Mouse (Mus musculus) left cerebral cortex, postnatal 4 days (tissue): ENCODE results near the gene Lrp3. TPM values are rescaled to one million over a fixed set of nuclear protein-coding genes. Genes with fewer than 3 reads are reported as not detected.
"Not testable (repeated sequence)": the region's sequence is repeated elsewhere in the genome, so short reads cannot be mapped to it uniquely, and the experiment has no call there.

Source experiments
- DNase-seq: peaks from one replicate; pipeline ENCODE4 v3.0.0-alpha.2; 2022
- intact Hi-C: fragments of 180-260 bp; cut with DNase I; formaldehyde crosslinking; loops from one replicate; pipeline ENCODE4 v1.15.1; 2025
- total RNA-seq, 2 experiments: library from RNA; stranded (reverse); gene quantifications; 2 replicates each; pipeline ENCODE4 v1.2.3; 2021

Lrp3 gene
- 100 to 1,000 TPM; 102 to 107 TPM for total RNA-seq

GRCm38 (mm10) chr7:35215225-35215624 is at the start of gene Lrp3:
Gene Lrp3, minus strand, starts transcription at chr7:35215498.
- intact Hi-C loops = no loop called here
- DNase-seq = peak; percentile 68

GRCm38 (mm10) chr7:35264746-35265145 is 49.4 kb upstream of the Lrp3 start:
- intact Hi-C loops = loop anchor here (10.0 kb wide), 2 partner anchors 230 to 590 kb away; no protein-coding TSS in a partner anchor
- peak; percentile 46 for DNase-seq

- intact Hi-C loops = loop anchor here (10.0 kb wide), 2 partner anchors 229 to 589 kb away; no protein-coding TSS in a partner anchor
- DNase-seq = no peak
These were observed 48.5 kb upstream of the Lrp3 start for GRCm38 (mm10) chr7:35263595-35264489.

- intact Hi-C loops = loop anchor here (10.0 kb wide), 1 partner anchor 75 kb away; the partner anchor contains the start of gene Slc7a10
- no peak for DNase-seq
These were observed 44.1 kb upstream of the Lrp3 start for GRCm38 (mm10) chr7:35259384-35259783.

- intact Hi-C loops = loop anchor here (10.0 kb wide), 1 partner anchor 73 kb away; the partner anchor contains the start of gene Slc7a10
- DNase-seq = peak; percentile 40
These were observed 43.0 kb upstream of the Lrp3 start for GRCm38 (mm10) chr7:35258294-35258693.

- DNase-seq = peak; percentile 30
- intact Hi-C loops = loop anchor here (10.0 kb wide), 1 partner anchor 67 kb away; the partner anchor contains the start of gene Slc7a10
These were observed 36.8 kb upstream of the Lrp3 start for GRCm38 (mm10) chr7:35252041-35252558.

- DNase-seq, intact Hi-C loops: not testable (repeated sequence)
These were observed 22.6 kb upstream of the Lrp3 start for GRCm38 (mm10) chr7:35237935-35238334.

GRCm38 (mm10) chr7:35235308-35235707 is 20.0 kb upstream of the Lrp3 start:
- peak; percentile 59 for DNase-seq
- intact Hi-C loops = no loop called here

GRCm38 (mm10) chr7:35234361-35235245 is 19.3 kb upstream of the Lrp3 start:
- intact Hi-C loops = no loop called here
- peak; percentile 97 for DNase-seq

- intact Hi-C loops = no loop called here
- DNase-seq = no peak
These were observed 18.6 kb upstream of the Lrp3 start for GRCm38 (mm10) chr7:35233861-35234260.

GRCm38 (mm10) chr7:35232796-35233455 is 17.6 kb upstream of the Lrp3 start:
- intact Hi-C loops = no loop called here
- no peak for DNase-seq

- intact Hi-C loops = no loop called here
- no peak for DNase-seq
These were observed 15.0 kb upstream of the Lrp3 start for GRCm38 (mm10) chr7:35230333-35230732.

- no peak for DNase-seq
- intact Hi-C loops = no loop called here
These were observed 5.5 kb upstream of the Lrp3 start for GRCm38 (mm10) chr7:35220694-35221365.

GRCm38 (mm10) chr7:35215731-35216130 is 433 bp upstream of the Lrp3 start:
- DNase-seq = no peak
- intact Hi-C loops = no loop called here

GRCm38 (mm10) chr7:35214442-35215222 is 666 bp downstream of the Lrp3 start:
- peak; percentile 40 for DNase-seq

GRCm38 (mm10) chr7:35211791-35212190 is 3.5 kb downstream of the Lrp3 start:
- no peak for DNase-seq
- intact Hi-C loops = no loop called here

More at GRCm38 (mm10) chr7:35214442-35215222, 666 bp downstream of the Lrp3 start:
- intact Hi-C loops = no loop called here

- no peak for DNase-seq
- intact Hi-C loops = no loop called here
These were observed 15.5 kb downstream of the Lrp3 start for GRCm38 (mm10) chr7:35199755-35200154.

GRCm38 (mm10) chr7:35198981-35199754 is 16.1 kb downstream of the Lrp3 start:
- intact Hi-C loops = no loop called here

More at GRCm38 (mm10) chr7:35198981-35199754, 16.1 kb downstream of the Lrp3 start:
- DNase-seq = no peak
